Mouse (Mus musculus) limb, embryonic 14.5 days (tissue): Measurements from ENCODE around the gene Tmem126a. TPM values are rescaled to one million over a fixed set of nuclear protein-coding genes. Genes with fewer than 3 reads are reported as not detected.

ENCODE experiments used
- ATAC-seq: fragments of 200-750 bp; cut with Nextera tagmentation; 2 replicates; pipeline ENCODE4 v1.8.0; 2017; ENCODE audit warnings: low read depth, moderate number of reproducible peaks, moderate TSS enrichment; ENCODE audit not compliant: low FRiP score
- DNase-seq: peaks from one replicate; pipeline ENCODE4 v3.0.0-alpha.2; 2015; ENCODE audit warnings: low spot score
- H3K27ac ChIP-seq: fragments of 300-500 bp; sonication (generic); replicated peaks from 2 replicates; pipeline ENCODE4 v1.5.1; 2014; ENCODE audit warnings: low read depth, mild to moderate bottlenecking, low read length, moderate library complexity, mixed read lengths
- H3K27me3 ChIP-seq: fragments of 300-500 bp; sonication (generic); 2 replicates; pipeline ENCODE4 v1.6.1; 2014; ENCODE audit warnings: low read length, mixed read lengths; ENCODE audit not compliant: control insufficient read depth, insufficient read depth
- H3K36me3 ChIP-seq: fragments of 300-500 bp; sonication (generic); 2 replicates; pipeline ENCODE4 v1.6.1; 2014; ENCODE audit warnings: mild to moderate bottlenecking, low read length, moderate library complexity, mixed read lengths; ENCODE audit not compliant: control insufficient read depth, insufficient read depth
- H3K4me1 ChIP-seq: fragments of 300-500 bp; sonication (generic); 2 replicates; pipeline ENCODE4 v1.6.1; 2014; ENCODE audit warnings: antibody characterized with exemption, low read length, mixed read lengths; ENCODE audit not compliant: control insufficient read depth, insufficient read depth
- H3K4me2 ChIP-seq: fragments of 300-500 bp; sonication (generic); replicated peaks from 2 replicates; pipeline ENCODE4 v1.6.1; 2014; ENCODE audit warnings: low read depth, mild to moderate bottlenecking, low read length, moderate library complexity; ENCODE audit not compliant: severe bottlenecking
- H3K4me3 ChIP-seq: fragments of 300-500 bp; sonication (generic); replicated peaks from 2 replicates; pipeline ENCODE4 v1.5.1; 2014; ENCODE audit warnings: low read length
- H3K9ac ChIP-seq: fragments of 300-500 bp; sonication (generic); 2 replicates; pipeline ENCODE4 v1.6.1; 2014; ENCODE audit warnings: mild to moderate bottlenecking, low read depth, low read length, moderate library complexity; ENCODE audit not compliant: severe bottlenecking
- H3K9me3 ChIP-seq: fragments of 300-500 bp; sonication (generic); 2 replicates; pipeline ENCODE4 v1.6.1; 2016; ENCODE audit warnings: low read length; ENCODE audit not compliant: control insufficient read depth
- POLR2A ChIP-seq: fragments of 200-500 bp; IDR thresholded peaks from 2 replicates; pipeline ENCODE4 v1.8.0; 2012; ENCODE audit warnings: inconsistent platforms, mild to moderate bottlenecking, moderate library complexity, borderline replicate concordance; ENCODE audit not compliant: insufficient read depth, insufficient read length; ENCODE audit errors: extremely low read depth
- WGBS: fragments of 180-500 bp; shearing (Covaris S2); extraction: QIAGEN DNeasy Blood & Tissue Kit; methylation state at CpG from one replicate; pipeline ENCODE4 v1.1.7; 2014; 5-methylcytosine and 5-hydroxymethylcytosine counted together
- polyA plus RNA-seq, 2 experiments: library from polyadenylated mRNA; depleted of rRNA in 1 of 2; stranded (reverse) in 1 of 2; unstranded in 1 of 2; fragments of >200 nt; fragmentation: Nextera tagmentation in 1 of 2; extraction: Ambion mirVana in 1 of 2; gene quantifications; 2 replicates each; pipeline versions ENCODE4 v1.2.1 to v1.2.3; 2012 to 2014

The Tmem126a gene
- polyA plus RNA-seq, 2 experiments, result 43.8 to 98.4 TPM

GRCm38 (mm10) chr7:90444206-90444605 is 12.8 kb downstream of the Tmem126a start:
- H3K27ac ChIP-seq, result peak overlapping the region; percentile 99; the same call in 1 of the 2 replicates
- under 1% methylated on average over 6 of the region's 6 CpGs for WGBS
- 0 out of 2 replicates have a peak, but pooled peaks cover 6% of the 10 kb centered on the region for H3K4me1 ChIP-seq
- H3K9me3 ChIP-seq, result no peaks in the 10 kb centered on the region
- H3K36me3 ChIP-seq, result peaks cover 18% of the 10 kb centered on the region
- peak overlapping the region; percentile 99 for H3K9ac ChIP-seq
- H3K4me3 ChIP-seq, result peak overlapping the region; percentile 92
- no peak for TF ChIP-seq POLR2A
- no peak for ATAC-seq
- no peak for DNase-seq
- H3K4me2 ChIP-seq, result peak overlapping the region; percentile 94
- H3K27me3 ChIP-seq, result no peaks in the 10 kb centered on the region

DNA sequence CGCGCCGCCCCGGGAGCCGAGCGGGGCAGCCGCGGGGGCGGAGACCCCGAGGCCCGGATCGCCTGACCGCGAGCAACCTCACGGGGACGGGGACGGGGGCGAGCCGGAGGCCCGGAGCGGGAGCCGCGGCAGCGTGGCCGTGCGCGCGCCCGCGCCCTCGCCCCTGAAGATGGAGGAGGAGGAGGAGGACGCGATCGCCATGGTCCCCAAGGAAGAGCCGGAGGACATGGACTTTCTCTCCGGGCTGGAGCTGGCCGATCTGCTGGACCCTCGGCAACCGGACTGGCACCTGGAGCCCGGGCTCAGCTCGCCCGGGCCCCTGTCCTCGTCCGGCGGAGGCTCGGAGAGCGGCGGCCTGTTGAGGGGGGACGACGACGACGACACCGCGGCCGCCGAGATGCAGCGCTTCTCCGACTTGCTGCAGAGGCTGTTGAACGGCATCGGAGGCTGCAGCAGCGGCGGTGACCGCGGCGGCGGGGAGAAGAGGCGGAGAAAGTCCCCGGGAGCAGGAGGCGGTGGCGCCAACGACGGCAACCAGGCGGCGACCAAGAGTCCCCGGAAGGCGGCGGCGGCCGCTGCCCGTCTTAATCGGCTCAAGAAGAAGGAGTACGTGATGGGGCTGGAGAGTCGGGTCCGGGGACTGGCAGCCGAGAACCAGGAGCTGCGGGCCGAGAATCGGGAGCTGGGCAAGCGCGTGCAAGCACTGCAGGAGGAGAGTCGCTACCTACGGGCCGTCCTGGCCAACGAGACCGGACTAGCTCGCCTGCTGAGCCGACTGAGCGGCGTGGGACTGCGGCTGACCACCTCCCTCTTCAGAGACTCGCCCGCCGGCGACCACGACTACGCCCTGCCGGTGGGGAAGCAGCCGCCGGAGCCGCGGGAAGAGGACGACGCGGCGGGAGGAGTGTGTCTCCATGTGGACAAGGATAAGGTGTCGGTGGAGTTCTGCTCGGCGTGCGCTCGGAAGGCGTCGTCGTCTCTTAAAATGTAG is 13.6 kb downstream of the Tmem126a start:
- under 1% methylated on average over 85 of the region's 123 CpGs for WGBS

DNA sequence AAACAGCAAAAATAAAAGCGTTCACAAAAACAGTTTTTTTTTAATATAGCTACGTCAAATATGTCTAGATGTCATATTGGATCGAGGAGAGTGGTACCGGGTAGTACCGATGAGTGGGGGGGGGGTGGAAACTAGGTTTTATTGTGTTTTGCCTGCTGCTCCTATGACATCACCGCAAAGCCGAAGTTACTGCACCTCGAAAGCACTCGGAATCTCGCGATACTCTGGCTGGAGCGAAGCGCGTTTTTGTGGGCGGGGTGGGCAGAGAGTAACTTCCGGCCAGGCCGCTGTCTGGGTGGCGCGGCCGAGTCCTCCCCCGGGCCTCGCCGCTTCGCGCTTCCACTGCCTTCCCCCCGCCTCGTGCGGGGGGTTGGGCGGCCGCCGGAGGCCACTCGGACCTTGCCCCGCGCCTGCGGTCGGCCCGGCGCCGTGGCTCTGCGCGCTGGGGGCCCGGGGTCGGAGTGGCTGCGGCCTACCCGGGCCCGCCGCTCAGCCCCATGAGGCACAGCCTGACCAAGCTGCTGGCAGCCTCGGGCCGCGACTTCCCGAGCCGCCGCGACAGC is 14.4 kb downstream of the Tmem126a start, which contains the start of gene Crebzf:
Crebzf (plus strand) TSS at position 212 of the 563 bp plus-strand sequence.
- WGBS, result 2% methylated on average over 26 of the region's 54 CpGs
- no peaks in the 10 kb centered on the region for H3K9me3 ChIP-seq
- H3K4me2 ChIP-seq, result peak within 1 kb of the TSS; percentile 94
- H3K4me3 ChIP-seq, result peak within 1 kb of the TSS; percentile 92
- H3K27me3 ChIP-seq, result no peaks in the 10 kb centered on the region
- peak within 1 kb of the TSS; percentile 99 for H3K9ac ChIP-seq
- peak; percentile 98 for DNase-seq
- H3K36me3 ChIP-seq, result peaks cover 7% of the 10 kb centered on the region
- H3K27ac ChIP-seq, result peak within 1 kb of the TSS; percentile 99
- ATAC-seq, result peak; percentile 96
- H3K4me1 ChIP-seq, result 0 out of 2 replicates have a peak, but pooled peaks cover 6% of the 10 kb centered on the region
- peak; percentile 89; the same call in 1 of the 2 replicates for TF ChIP-seq POLR2A

More for the DNA sequence above, 13.6 kb downstream of the Tmem126a start:
- Histone ChIP-seq H3K9ac (peak overlapping the region; percentile 99), H3K4me3 (peak overlapping the region; percentile 92), H3K27me3 (no peaks in the 10 kb centered on the region), H3K36me3 (peaks cover 14% of the 10 kb centered on the region), H3K9me3 (no peaks in the 10 kb centered on the region), H3K27ac (peak overlapping the region; percentile 99), H3K4me2 (peak overlapping the region; percentile 94), H3K4me1 (0 out of 2 replicates have a peak, but pooled peaks cover 6% of the 10 kb centered on the region)
- DNase-seq (peak; percentile 46), ATAC-seq (peak; percentile 55)
- 0 out of 2 replicates have a peak, but pooled peaks have one; percentile 7 for TF ChIP-seq POLR2A

DNA sequence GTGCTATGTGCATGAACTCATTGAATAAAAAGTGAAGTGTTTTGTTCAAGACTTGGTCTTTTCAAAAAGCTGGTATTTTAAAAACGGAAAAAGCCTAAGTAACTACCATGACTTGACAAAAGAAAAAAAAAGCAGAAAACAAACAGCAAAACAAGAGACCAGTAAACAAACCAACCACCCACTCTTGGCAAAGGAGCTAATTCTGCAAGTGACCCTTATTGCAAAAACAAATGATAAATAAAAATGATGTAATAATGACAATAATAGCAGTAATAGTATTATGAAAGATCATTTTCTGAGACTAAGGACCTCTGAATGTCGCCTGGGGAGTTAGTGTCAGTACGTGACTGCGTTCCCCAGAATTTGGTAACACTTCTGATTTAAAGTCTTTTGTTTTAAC is 15.0 kb downstream of the Tmem126a start:
- peak overlapping the region; percentile 41 for H3K4me2 ChIP-seq
- H3K4me3 ChIP-seq, result peak overlapping the region; percentile 92
- peaks cover 1% of the 10 kb centered on the region; the same call in 1 of the 2 replicates for H3K36me3 ChIP-seq
- ATAC-seq, result peak; percentile 8; the same call in 1 of the 2 replicates
- H3K27ac ChIP-seq, result peak overlapping the region; percentile 99; the same call in 1 of the 2 replicates
- peak; percentile 5 for DNase-seq
- TF ChIP-seq POLR2A, result no peak
- 0 out of 2 replicates have a peak, but pooled peaks cover 6% of the 10 kb centered on the region for H3K4me1 ChIP-seq
- peak overlapping the region; percentile 99 for H3K9ac ChIP-seq
- 10% methylated on average over 4 of the region's 4 CpGs for WGBS
- H3K27me3 ChIP-seq, result no peaks in the 10 kb centered on the region
- H3K9me3 ChIP-seq, result no peaks in the 10 kb centered on the region

GRCm38 (mm10) chr7:90440044-90440443 is 17.0 kb downstream of the Tmem126a start:
- TF ChIP-seq POLR2A, result no peak
- H3K27me3 ChIP-seq, result no peaks in the 10 kb centered on the region
- H3K9ac ChIP-seq, result no peak overlapping the region
- DNase-seq, result no peak
- WGBS, result 90% methylated on average over 4 of the region's 4 CpGs
- 0 out of 2 replicates have a peak, but pooled peaks cover 3% of the 10 kb centered on the region for H3K4me1 ChIP-seq
- no peak overlapping the region for H3K4me2 ChIP-seq
- H3K9me3 ChIP-seq, result no peaks in the 10 kb centered on the region
- H3K36me3 ChIP-seq, result no peaks in the 10 kb centered on the region
- ATAC-seq, result no peak
- no peak overlapping the region for H3K4me3 ChIP-seq
- H3K27ac ChIP-seq, result no peak overlapping the region
